Mouse (Mus musculus) cerebellum, adult 8-10 months (tissue): ENCODE measurements around the gene Morn3.

ENCODE experiments used
- DNase-seq: peaks from one replicate; pipeline ENCODE4 v3.0.0; 2022

Morn3 gene

GRCm38 (mm10) chr5:123059757-123060520 is 13.1 kb upstream of the Morn3 start:
- peak; percentile 43 for DNase-seq

GRCm38 (mm10) chr5:123058251-123059102 is 11.7 kb upstream of the Morn3 start:
- DNase-seq, result peak; percentile 40

GRCm38 (mm10) chr5:123057366-123058250 is 10.8 kb upstream of the Morn3 start:
- peak; percentile 99 for DNase-seq

- no peak for DNase-seq
Observed at GRCm38 (mm10) chr5:123051736-123052135, 4.9 kb upstream of the Morn3 start.

- no peak for DNase-seq
Observed at GRCm38 (mm10) chr5:123050918-123051317, 4.1 kb upstream of the Morn3 start.

GRCm38 (mm10) chr5:123049271-123049670 is 2.5 kb upstream of the Morn3 start:
- DNase-seq, result no peak

- peak; percentile 46 for DNase-seq
Observed at GRCm38 (mm10) chr5:123045561-123046295, 1.1 kb downstream of the Morn3 start.

- no peak for DNase-seq
Observed at GRCm38 (mm10) chr5:123043856-123044255, 3.0 kb downstream of the Morn3 start.

GRCm38 (mm10) chr5:123040796-123041195 is 6.0 kb downstream of the Morn3 start:
- no peak for DNase-seq

GRCm38 (mm10) chr5:123039120-123039752 is 7.6 kb downstream of the Morn3 start:
- DNase-seq, result no peak

GRCm38 (mm10) chr5:123038115-123038514 is 8.7 kb downstream of the Morn3 start:
- no peak for DNase-seq

GRCm38 (mm10) chr5:123035564-123035963 is 11.3 kb downstream of the Morn3 start:
- no peak for DNase-seq

- no peak for DNase-seq
Observed at GRCm38 (mm10) chr5:123035089-123035488, 11.7 kb downstream of the Morn3 start.

- DNase-seq, result no peak
Observed at GRCm38 (mm10) chr5:123033646-123034160, 13.1 kb downstream of the Morn3 start.

GRCm38 (mm10) chr5:123031312-123031711 is 15.5 kb downstream of the Morn3 start:
- DNase-seq, result no peak

- DNase-seq, result no peak
Observed at GRCm38 (mm10) chr5:123029729-123030128, 17.1 kb downstream of the Morn3 start.

- no peak for DNase-seq
Observed at GRCm38 (mm10) chr5:123027436-123027835, 19.4 kb downstream of the Morn3 start.

- DNase-seq, result no peak
Observed at GRCm38 (mm10) chr5:123026414-123026813, 20.4 kb downstream of the Morn3 start.

- no peak for DNase-seq
Observed at GRCm38 (mm10) chr5:123024965-123025573, 21.7 kb downstream of the Morn3 start.

- DNase-seq, result no peak
Observed at GRCm38 (mm10) chr5:123024312-123024711, 22.5 kb downstream of the Morn3 start.

- DNase-seq, result no peak
Observed at GRCm38 (mm10) chr5:123023049-123023448, 23.8 kb downstream of the Morn3 start.
